9 mouse cellular contexts compared by ENCODE assay signal in genomic region chr9:21248326-21248725, GRCm38 (mm10). TPM values are rescaled to one million over a fixed set of nuclear protein-coding genes. Genes with fewer than 3 reads are reported as not detected.
DNase-seq lines count a peak whose midpoint lies in the region; TF ChIP-seq lines count a peak whose summit lies in the region.
"Had no signal": no experiment of that assay in that cellular context is flagged by ENCODE, and none has a peak within 500 bp of the region (broad histone marks: within the 10 kb centered on the region; RNA-seq: fewer than 3 reads in every experiment).

S1pr5 (minus strand) TSS chr9:21248443.

- TF ChIP-seq POLR2A in cortical plate, adult 2 months (IDR thresholded peaks at IDR 0.05; ENCODE audit: extremely low read depth, insufficient read depth, low read length) = no peak

- peak within 1 kb of the TSS; percentile 9 for H3K4me3 ChIP-seq in cortical plate, adult 2 months (ENCODE audit: insufficient read depth, low read length)

- no peaks in the 10 kb centered on the region; the same call in 1 of the 2 replicates for H3K4me1 ChIP-seq in cortical plate, adult 2 months (ENCODE audit: control insufficient read depth, insufficient read depth, low read length)

- TF ChIP-seq CTCF in cortical plate, adult 2 months (IDR thresholded peaks at IDR 0.05; ENCODE audit: extremely low read depth, insufficient read depth, low read length) = no peak

- DNase-seq in left cerebral cortex, adult 18-20 months (ENCODE audit: low spot score in 2 of 2) = peak; percentile 33 to 49
- no peak for DNase-seq in left cerebral cortex, postnatal 10 days (ENCODE audit: extremely low spot score in 1 of 2, low spot score in 2 of 2)
- peak; percentile 45 to 46 for DNase-seq in heart, postnatal 14 days
- DNase-seq in layer of hippocampus, adult 9-11 months = peak; percentile 83
- peak; percentile 66 to 70 for DNase-seq in lung, postnatal 4 days
- DNase-seq in adipocyte (ENCODE audit: low spot score) = no peak
- no peak for DNase-seq in urinary bladder, adult 2 months (ENCODE audit: low spot score)

- intact Hi-C loops in left cerebral cortex, postnatal 10 days (cut with DNase I) = no loop called here
- intact Hi-C loops in heart, postnatal 14 days (cut with DNase I) = no loop called here

- peak within 1 kb of the TSS; percentile 96 for H3K27ac ChIP-seq in cortical plate, adult 2 months (ENCODE audit: insufficient read depth, low read length)
- H3K27ac ChIP-seq: macrophage had no signal

RNA-seq across cellular contexts. Expression of gene S1pr5, which starts in this region (rescaled TPM):
- total RNA-seq in left cerebral cortex, adult 18-20 months (2021) = 10 to 100 TPM in 1 of 2 experiments, 1 to 10 TPM in 1; 9.7 to 10.7 TPM
- 1 to 10 TPM; 2.2 to 2.3 TPM for total RNA-seq in left cerebral cortex, postnatal 10 days (2021)
- 20.8 and 24.3 TPM in 2 replicates for polyA plus RNA-seq in cortical plate, adult 2 months (2012; rRNA removed)
- under 1 TPM; 0.27 to 0.45 TPM for total RNA-seq in heart, postnatal 14 days (2021)
- 0.32 and 0.47 TPM in 2 replicates for polyA plus RNA-seq in urinary bladder, adult 2 months (2012; rRNA removed)
- polyA plus RNA-seq: macrophage had no signal

Comparison
In these comparisons a context has a peak if more than half of its experiments do, and no peak if none do; other contexts are left out.
1. RNA of gene S1pr5 (polyA plus RNA-seq): 20.8 to 24.3 TPM in cortical plate, adult 2 months; 0.32 to 0.47 TPM in urinary bladder, adult 2 months; every median in the first group is over 10 times any median in the second.
2. DNase-seq: peak in left cerebral cortex, adult 18-20 months (2 of 2), layer of hippocampus, adult 9-11 months (single experiment) and lung, postnatal 4 days (2 of 2); none in left cerebral cortex, postnatal 10 days (0 of 2), adipocyte (single experiment) and urinary bladder, adult 2 months (single experiment).
3. Peak in DNase-seq in heart, postnatal 14 days; RNA of the gene not detected or under 1 TPM.